9 mouse cellular contexts compared by ENCODE assay signal in genomic region chr13:56132941-56133340, GRCm38 (mm10). TPM values are rescaled to one million over a fixed set of nuclear protein-coding genes. Genes with fewer than 3 reads are reported as not detected.
DNase-seq lines count a peak whose midpoint lies in the region; ATAC-seq lines count a peak whose summit lies in the region.
"Had no signal": no experiment of that assay in that cellular context is flagged by ENCODE, and none has a peak within 500 bp of the region (broad histone marks: within the 10 kb centered on the region; RNA-seq: fewer than 3 reads in every experiment).

No protein-coding gene starts in this region.

- no peak for ATAC-seq in forebrain, embryonic 13.5 days
- ATAC-seq in forebrain, embryonic 11.5 days (replicated peaks; ENCODE audit: low FRiP score), result no peak
- no peak for ATAC-seq in liver, embryonic 11.5 days (replicated peaks; ENCODE audit: low FRiP score)
- ATAC-seq in liver, embryonic 13.5 days (ENCODE audit: low read depth), result no peak
- ATAC-seq in CD4-positive, CD25-positive, alpha-beta regulatory T cell, adult 4 months, result no peak

- peak overlapping the region; percentile 91; the same call in 1 of the 2 replicates for H3K4me2 ChIP-seq in forebrain, embryonic 13.5 days
- no peak overlapping the region for H3K4me2 ChIP-seq in forebrain, embryonic 11.5 days (ENCODE audit: low read depth, low read length, severe bottlenecking)
- peak overlapping the region; percentile 90 for H3K4me2 ChIP-seq in liver, embryonic 11.5 days
- H3K4me2 ChIP-seq in liver, embryonic 13.5 days, result peak overlapping the region; percentile 79

- WGBS in forebrain, embryonic 13.5 days, result 90% methylated on average over 7 of the region's 7 CpGs
- WGBS in forebrain, embryonic 11.5 days, result 88% methylated on average over 7 of the region's 7 CpGs
- 56% methylated on average over 7 of the region's 7 CpGs for WGBS in liver, embryonic 11.5 days
- WGBS in liver, embryonic 13.5 days (ENCODE audit: insufficient replicate concordance), result 39% methylated on average over 7 of the region's 7 CpGs

- no peak for DNase-seq in forebrain, embryonic 11.5 days (ENCODE audit: low spot score)
- no peak for DNase-seq in liver, embryonic 11.5 days (ENCODE audit: low spot score)
- DNase-seq in liver, result no peak
- DNase-seq in liver, embryonic 13.5 days, result no peak
- DNase-seq in cerebellum, adult 9-10 months, result no peak
- DNase-seq: lung, postnatal 14 days had no signal

- H3K4me1 ChIP-seq in forebrain, embryonic 13.5 days, result peaks cover 31% of the 10 kb centered on the region
- no peaks in the 10 kb centered on the region; the same call in none of the 2 replicates for H3K4me1 ChIP-seq in forebrain, embryonic 11.5 days (replicated peaks; ENCODE audit: control insufficient read depth, insufficient read depth, low read length)
- peaks cover 32% of the 10 kb centered on the region for H3K4me1 ChIP-seq in liver, embryonic 11.5 days (replicated peaks; ENCODE audit: control insufficient read depth, insufficient read depth, low read length)
- peaks cover 28% of the 10 kb centered on the region for H3K4me1 ChIP-seq in brown adipose tissue, adult 24 weeks (ENCODE audit: control insufficient read depth, insufficient read depth, insufficient read length, low read length)
- H3K4me1 ChIP-seq in liver, embryonic 13.5 days (replicated peaks), result peaks cover 40% of the 10 kb centered on the region

- H3K27ac ChIP-seq in forebrain, embryonic 13.5 days, result no peak overlapping the region
- no peak overlapping the region for H3K27ac ChIP-seq in forebrain, embryonic 11.5 days (ENCODE audit: low read depth, low read length)
- no peak overlapping the region for H3K27ac ChIP-seq in liver, embryonic 11.5 days (ENCODE audit: low read depth, low read length)
- no peak overlapping the region for H3K27ac ChIP-seq in brown adipose tissue, adult 24 weeks (replicated peaks; ENCODE audit: low read depth, low read length)
- no peak overlapping the region for H3K27ac ChIP-seq in liver, embryonic 13.5 days

- peaks cover 42% of the 10 kb centered on the region for H3K36me3 ChIP-seq in forebrain, embryonic 13.5 days (ENCODE audit: poor library complexity, severe bottlenecking)
- H3K36me3 ChIP-seq in forebrain, embryonic 11.5 days (ENCODE audit: control insufficient read depth, insufficient read depth, low read length), result peaks cover 6% of the 10 kb centered on the region
- peaks cover 9% of the 10 kb centered on the region for H3K36me3 ChIP-seq in liver, embryonic 11.5 days (ENCODE audit: control insufficient read depth, insufficient read depth, low read length)
- peaks cover 17% of the 10 kb centered on the region for H3K36me3 ChIP-seq in liver, embryonic 13.5 days

- no peaks in the 10 kb centered on the region for H3K27me3 ChIP-seq in forebrain, embryonic 13.5 days
- H3K27me3 ChIP-seq in forebrain, embryonic 11.5 days (ENCODE audit: control insufficient read depth, insufficient read depth, low read length), result no peaks in the 10 kb centered on the region
- H3K27me3 ChIP-seq in liver, embryonic 11.5 days (replicated peaks; ENCODE audit: control insufficient read depth, insufficient read depth, low read length), result no peaks in the 10 kb centered on the region
- H3K27me3 ChIP-seq in liver, embryonic 13.5 days, result no peaks in the 10 kb centered on the region

- H3K4me3 ChIP-seq in forebrain, embryonic 13.5 days, result 0 out of 2 replicates have a peak overlapping the region, but pooled peaks have one; percentile 98
- H3K4me3 ChIP-seq in forebrain, embryonic 11.5 days (ENCODE audit: low read depth, low read length), result no peak overlapping the region
- H3K4me3 ChIP-seq in liver, embryonic 11.5 days (ENCODE audit: low read depth, low read length), result peak overlapping the region; percentile 98; the same call in 1 of the 2 replicates
- H3K4me3 ChIP-seq in brown adipose tissue, adult 24 weeks (ENCODE audit: insufficient read depth, low read depth, low read length), result 0 out of 2 replicates have a peak overlapping the region, but pooled peaks have one; percentile 0
- peak overlapping the region; percentile 96 for H3K4me3 ChIP-seq in liver, embryonic 13.5 days (replicated peaks)

- H3K9ac ChIP-seq in forebrain, embryonic 13.5 days, result peak overlapping the region; percentile 30; the same call in 1 of the 2 replicates
- no peak overlapping the region for H3K9ac ChIP-seq in forebrain, embryonic 11.5 days (ENCODE audit: low read length)
- no peak overlapping the region for H3K9ac ChIP-seq in liver, embryonic 11.5 days (ENCODE audit: low read depth, low read length)
- peak overlapping the region; percentile 36 for H3K9ac ChIP-seq in liver, embryonic 13.5 days

- no peaks in the 10 kb centered on the region for H3K9me3 ChIP-seq in forebrain, embryonic 13.5 days (replicated peaks)
- no peaks in the 10 kb centered on the region for H3K9me3 ChIP-seq in forebrain, embryonic 11.5 days (ENCODE audit: control insufficient read depth, low read length)
- H3K9me3 ChIP-seq in liver, embryonic 11.5 days (ENCODE audit: control insufficient read depth, low read length), result no peaks in the 10 kb centered on the region
- H3K9me3 ChIP-seq in liver, embryonic 13.5 days (replicated peaks), result no peaks in the 10 kb centered on the region

RNA-seq across cellular contexts. Expression of gene H2afy, which starts 3.2 kb away (rescaled TPM):
- 545 and 548 TPM in 2 replicates for polyA plus RNA-seq in forebrain, embryonic 13.5 days (2015; fragmentation: Nextera tagmentation; extraction: Ambion mirVana)
- 685 and 702 TPM in 2 replicates for polyA plus RNA-seq in forebrain, embryonic 11.5 days (2014; fragmentation: Nextera tagmentation; extraction: Ambion mirVana)
- 230 and 233 TPM in 2 replicates for polyA plus RNA-seq in liver, embryonic 11.5 days (2014; fragmentation: Nextera tagmentation; extraction: Ambion mirVana)
- polyA plus RNA-seq in brown adipose tissue, adult 24 weeks (2012; ENCODE audit: insufficient read depth, insufficient read length, missing spikeins), result 29.7 and 33.0 TPM in 2 replicates
- 109 and 121 TPM in 2 replicates for polyA plus RNA-seq in liver, embryonic 13.5 days (2015; fragmentation: Nextera tagmentation; extraction: Ambion mirVana)
- polyA plus RNA-seq in CD4-positive, CD25-positive, alpha-beta regulatory T cell, adult 4 months (2017; shearing (Covaris generic)), result 100 to 1,000 TPM; 106 to 135 TPM

RNA-seq across cellular contexts. Expression of gene Tifab, which starts 45.7 kb away (rescaled TPM):
- 0.52 and 0.53 TPM in 2 replicates for polyA plus RNA-seq in forebrain, embryonic 13.5 days (2015; fragmentation: Nextera tagmentation; extraction: Ambion mirVana)
- 0.11 and 0.13 TPM in 2 replicates for polyA plus RNA-seq in forebrain, embryonic 11.5 days (2014; fragmentation: Nextera tagmentation; extraction: Ambion mirVana)
- 1.9 and 2.2 TPM in 2 replicates for polyA plus RNA-seq in liver, embryonic 11.5 days (2014; fragmentation: Nextera tagmentation; extraction: Ambion mirVana)
- 1.1 and 2.8 TPM in 2 replicates for polyA plus RNA-seq in brown adipose tissue, adult 24 weeks (2012; ENCODE audit: insufficient read depth, insufficient read length, missing spikeins)
- 5.7 and 5.9 TPM in 2 replicates for polyA plus RNA-seq in liver, embryonic 13.5 days (2015; fragmentation: Nextera tagmentation; extraction: Ambion mirVana)
- polyA plus RNA-seq in CD4-positive, CD25-positive, alpha-beta regulatory T cell, adult 4 months (2017; shearing (Covaris generic)), result under 1 TPM in 1 of 2 experiments, not detected in 1; 0.22 TPM

Comparison
In these comparisons a context has a peak if more than half of its experiments do, and no peak if none do; other contexts are left out.
1. H3K9ac ChIP-seq: peak in forebrain, embryonic 13.5 days (single experiment) and liver, embryonic 13.5 days (single experiment); none in forebrain, embryonic 11.5 days (single experiment) and liver, embryonic 11.5 days (single experiment).